Mouse (Mus musculus) hindbrain, postnatal 0 days (tissue): Measurements from ENCODE around the gene Cst3. TPM values are rescaled to one million over a fixed set of nuclear protein-coding genes. Genes with fewer than 3 reads are reported as not detected.

Source experiments
- ATAC-seq: fragments of 200-750 bp; cut with Nextera tagmentation; 2 replicates; pipeline ENCODE4 v1.8.0; 2017; ENCODE audit warnings: mild to moderate bottlenecking, moderate TSS enrichment, moderate library complexity
- DNase-seq: peaks from one replicate; pipeline ENCODE4 v3.0.0-alpha.2; 2015; ENCODE audit warnings: low spot score
- H3K27ac ChIP-seq: fragments of 300-500 bp; sonication (generic); 2 replicates; pipeline ENCODE4 v1.5.1; 2014; ENCODE audit warnings: mild to moderate bottlenecking
- H3K27me3 ChIP-seq: fragments of 300-500 bp; sonication (generic); 2 replicates; pipeline ENCODE4 v1.6.1; 2014; ENCODE audit warnings: low read length, mixed read lengths; ENCODE audit not compliant: insufficient read depth
- H3K36me3 ChIP-seq: fragments of 300-500 bp; sonication (generic); 2 replicates; pipeline ENCODE4 v1.6.1; 2014; ENCODE audit warnings: low read length, mixed read lengths; ENCODE audit not compliant: insufficient read depth
- H3K4me1 ChIP-seq: fragments of 300-500 bp; sonication (generic); 2 replicates; pipeline ENCODE4 v1.6.1; 2014; ENCODE audit warnings: antibody characterized with exemption, low read length, mixed read lengths; ENCODE audit not compliant: insufficient read depth
- H3K4me2 ChIP-seq: fragments of 300-500 bp; sonication (generic); 2 replicates; pipeline ENCODE4 v1.6.1; 2014; ENCODE audit warnings: low read depth, mild to moderate bottlenecking, low read length, moderate library complexity, mixed read lengths
- H3K4me3 ChIP-seq: fragments of 300-500 bp; sonication (generic); 2 replicates; pipeline ENCODE4 v1.5.1; 2014; ENCODE audit warnings: low read length
- H3K9ac ChIP-seq: fragments of 300-500 bp; sonication (generic); replicated peaks from 2 replicates; pipeline ENCODE4 v1.6.1; 2014; ENCODE audit warnings: mild to moderate bottlenecking, low read length, moderate library complexity, mixed read lengths
- H3K9me3 ChIP-seq: fragments of 300-500 bp; sonication (generic); 2 replicates; pipeline ENCODE4 v1.6.1; 2016; ENCODE audit warnings: low read length, mixed read lengths
- CTCF ChIP-seq: IDR thresholded peaks from 2 replicates; pipeline ENCODE4 v1.5.1; 2016; ENCODE audit warnings: antibody characterized with exemption, control low read depth, low read depth
- WGBS: fragments of 180-500 bp; shearing (Covaris S2); extraction: QIAGEN DNeasy Blood & Tissue Kit; methylation state at CpG from one replicate; pipeline ENCODE4 v1.1.7; 2014; 5-methylcytosine and 5-hydroxymethylcytosine counted together
- polyA plus RNA-seq: library from polyadenylated mRNA; unstranded; fragments of >200 nt; fragmentation: Nextera tagmentation; extraction: Ambion mirVana; gene quantifications from 2 replicates; pipeline ENCODE4 v1.2.1, GENCODE M21; 2015
- total RNA-seq: library from RNA; depleted of rRNA; stranded (reverse); fragments of >200 nt; gene quantifications from 2 replicates; pipeline ENCODE4 v1.2.3, GENCODE M21; 2014; rRNA removed

Gene Cst3
- total and polyA plus RNA-seq, 2 experiments from 2014 or later, result 928 to 1,585 TPM

GRCm38 (mm10) chr2:148834912-148835311 is 40.6 kb downstream of the Cst3 start, which contains the start of gene Cst9:
Gene Cst9 (plus strand): TSS chr2:148835147.
- 71% methylated on average over 4 of the region's 4 CpGs for WGBS
- Histone ChIP-seq H3K36me3 (no peaks in the 10 kb centered on the region), H3K27ac (no peak within 1 kb of the TSS), H3K4me2 (no peak within 1 kb of the TSS), H3K4me1 (no peaks in the 10 kb centered on the region), H3K27me3 (no peaks in the 10 kb centered on the region), H3K9me3 (no peaks in the 10 kb centered on the region), H3K4me3 (no peak within 1 kb of the TSS), H3K9ac (no peak within 1 kb of the TSS)
- DNase-seq, result no peak
- TF ChIP-seq CTCF, result no peak
- no peak for ATAC-seq

- no peak for TF ChIP-seq CTCF
- no peak overlapping the region for H3K4me2 ChIP-seq
- H3K9ac ChIP-seq, result no peak overlapping the region
- no peaks in the 10 kb centered on the region for H3K27me3 ChIP-seq
- no peak for DNase-seq
- H3K36me3 ChIP-seq, result no peaks in the 10 kb centered on the region
- WGBS, result 79% methylated on average over 1 of the region's 1 CpGs
- no peaks in the 10 kb centered on the region for H3K9me3 ChIP-seq
- no peak for ATAC-seq
- H3K4me3 ChIP-seq, result no peak overlapping the region
- H3K4me1 ChIP-seq, result no peaks in the 10 kb centered on the region
- H3K27ac ChIP-seq, result no peak overlapping the region
These were observed 49.5 kb downstream of the Cst3 start for GRCm38 (mm10) chr2:148825986-148826385.

Other genes with a start within 250 kb of the Cst3 start
- 22.9 and 35.3 TPM in 2 replicates for gene Nxt1, start 203.1 kb downstream of the Cst3 start, total RNA-seq
- 34.0 and 37.8 TPM in 2 replicates for gene Nxt1, start 203.1 kb downstream of the Cst3 start, polyA plus RNA-seq
- 21.4 and 24.1 TPM in 2 replicates for gene Gzf1, start 194.7 kb downstream of the Cst3 start, total RNA-seq
- gene Gzf1, start 194.7 kb downstream of the Cst3 start, polyA plus RNA-seq, result 15.5 and 17.3 TPM in 2 replicates
- 115 and 125 TPM in 2 replicates for gene Napb, start 143.2 kb downstream of the Cst3 start, total RNA-seq
- gene Napb, start 143.2 kb downstream of the Cst3 start, polyA plus RNA-seq, result 81.5 and 99.2 TPM in 2 replicates
- not detected in 2 replicates for gene Cstl1, start 125.3 kb downstream of the Cst3 start, total RNA-seq
- not detected in 2 replicates for gene Cstl1, start 125.3 kb downstream of the Cst3 start, polyA plus RNA-seq
- gene Cst11, start 104.2 kb downstream of the Cst3 start, total RNA-seq, result not detected in 2 replicates
- not detected in 2 replicates for gene Cst11, start 104.2 kb downstream of the Cst3 start, polyA plus RNA-seq
- not detected in 2 replicates for gene 8030411F24Rik, start 93.7 kb downstream of the Cst3 start, total RNA-seq
- gene 8030411F24Rik, start 93.7 kb downstream of the Cst3 start, polyA plus RNA-seq, result not detected in 2 replicates
- not detected in 2 replicates for gene Cst12, start 86.3 kb downstream of the Cst3 start, total RNA-seq
- not detected in 2 replicates for gene Cst12, start 86.3 kb downstream of the Cst3 start, polyA plus RNA-seq
- gene Cst8, start 76.9 kb downstream of the Cst3 start, total RNA-seq, result not detected in 2 replicates
- not detected in 2 replicates for gene Cst8, start 76.9 kb downstream of the Cst3 start, polyA plus RNA-seq
- not detected in 2 replicates for gene Cst13, start 55.6 kb downstream of the Cst3 start, total RNA-seq
- gene Cst13, start 55.6 kb downstream of the Cst3 start, polyA plus RNA-seq, result not detected in 2 replicates
- not detected in 2 replicates for gene Cst9, start 40.5 kb downstream of the Cst3 start, total RNA-seq
- not detected in 2 replicates for gene Cst9, start 40.5 kb downstream of the Cst3 start, polyA plus RNA-seq
- gene 9230104L09Rik, start 10.7 kb downstream of the Cst3 start, total RNA-seq, result not detected in 2 replicates
- gene 9230104L09Rik, start 10.7 kb downstream of the Cst3 start, polyA plus RNA-seq, result not detected in 2 replicates
- gene Gm1330, start 127.6 kb upstream of the Cst3 start, total RNA-seq, result not detected in 2 replicates
- gene Gm1330, start 127.6 kb upstream of the Cst3 start, polyA plus RNA-seq, result not detected in 2 replicates
- not detected in 2 replicates for gene Gm10750, start 141.5 kb upstream of the Cst3 start, total RNA-seq
- gene Gm10750, start 141.5 kb upstream of the Cst3 start, polyA plus RNA-seq, result not detected in 2 replicates